In genomic region chr2:33964096-33964495, GRCm38 (mm10) we compare ENCODE assay signal across 16 mouse cellular contexts.
"Had no signal": no experiment of that assay in that cellular context is flagged by ENCODE, and none has a peak within 500 bp of the region (broad histone marks: within the 10 kb centered on the region; RNA-seq: fewer than 3 reads in every experiment).

No protein-coding gene starts in this region.

- ATAC-seq: midbrain, embryonic 15.5 days had no signal

- H3K4me2 ChIP-seq: liver, embryonic 13.5 days; midbrain, embryonic 11.5 days; midbrain, embryonic 15.5 days; neural tube, embryonic 13.5 days had no signal

- H3K27me3 ChIP-seq: midbrain, embryonic 15.5 days had no signal

- H3K9ac ChIP-seq: liver, embryonic 13.5 days; midbrain, embryonic 15.5 days; neural tube, embryonic 13.5 days had no signal

- H3K9me3 ChIP-seq: liver, embryonic 13.5 days; midbrain, embryonic 15.5 days; neural tube, embryonic 13.5 days had no signal

- H3K36me3 ChIP-seq: liver, embryonic 13.5 days; midbrain, embryonic 15.5 days; neural tube, embryonic 13.5 days had no signal

- H3K4me3 ChIP-seq: left cerebral cortex, adult 2 months; liver, embryonic 13.5 days; midbrain, embryonic 15.5 days; myocyte; neural tube, embryonic 13.5 days had no signal

- H3K4me1 ChIP-seq: liver, embryonic 13.5 days had no signal

- H3K27ac ChIP-seq: left cerebral cortex, adult 2 months; liver, embryonic 13.5 days; midbrain, embryonic 15.5 days; neural tube, embryonic 13.5 days; stomach, postnatal 0 days had no signal

- DNase-seq: kidney, postnatal 10 days; kidney, postnatal 36 days; layer of hippocampus, postnatal 36 days; liver, embryonic 13.5 days; lung, adult 2 months; lung, postnatal 14 days; lung, postnatal 4 days; retina, postnatal 1 day; right cerebral cortex, postnatal 25 days; thymus, postnatal 25 days had no signal
